Mouse (Mus musculus) heart, adult 2 months (tissue): ENCODE results near the gene Ggct.

Experiments used
- EP300 ChIP-seq: fragments of 200-500 bp; IDR thresholded peaks from 2 replicates; pipeline ENCODE4 v1.6.1; 2011; ENCODE audit warnings: low read depth, low read length, control low read depth; ENCODE audit not compliant: insufficient read depth
- POLR2A ChIP-seq: fragments of 200-500 bp; IDR thresholded peaks from 2 replicates; pipeline ENCODE4 v1.6.1; 2011; ENCODE audit warnings: mild to moderate bottlenecking, low read depth, low read length, control low read depth; ENCODE audit not compliant: insufficient read depth

DNA sequence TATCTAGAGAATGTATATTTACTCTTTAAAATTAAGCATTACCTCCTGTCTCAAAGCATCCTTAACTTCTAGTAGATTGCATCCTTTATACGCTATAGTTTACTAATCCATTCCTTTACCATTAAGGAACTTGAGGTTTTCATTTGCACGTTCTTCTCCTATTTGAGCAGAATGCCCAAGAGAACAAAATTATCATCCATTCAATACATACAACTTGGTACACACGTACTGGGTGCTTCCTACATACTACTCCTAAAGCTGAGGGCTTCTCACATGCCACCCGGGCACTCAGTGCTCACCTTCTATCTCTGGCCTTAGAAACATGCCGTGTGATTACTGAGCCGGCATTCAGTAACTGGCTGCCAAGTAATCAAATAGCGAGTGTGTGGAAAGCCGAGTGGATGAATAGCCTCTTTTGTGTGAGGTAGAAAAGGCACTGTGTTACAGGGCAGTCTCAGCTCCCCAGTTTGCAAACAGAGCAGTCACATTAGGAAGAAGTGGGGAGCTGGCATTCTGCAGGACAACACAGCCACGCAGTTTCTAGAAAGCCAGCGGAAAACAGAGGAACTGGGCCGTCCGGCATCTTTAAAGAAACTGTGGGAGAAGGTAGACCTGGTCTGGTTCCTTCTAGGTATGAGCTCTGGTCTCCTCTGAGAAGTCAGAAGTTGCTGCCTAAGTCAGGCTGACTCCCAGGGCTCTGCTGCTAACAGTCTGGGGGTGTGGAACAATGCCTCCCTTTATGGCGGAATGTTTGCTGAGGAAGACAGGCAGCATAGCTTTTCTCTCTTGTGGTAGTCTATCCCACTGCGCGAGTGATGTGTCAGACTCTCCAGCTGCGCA, 16.9 kb upstream of the Ggct start:
- TF ChIP-seq EP300, result no peak
- no peak for TF ChIP-seq POLR2A
